Mouse (Mus musculus) intestine, embryonic 16.5 days (tissue): ENCODE measurements around the gene Parg. TPM values are rescaled to one million over a fixed set of nuclear protein-coding genes. Genes with fewer than 3 reads are reported as not detected.

ENCODE experiments used
- ATAC-seq: fragments of 200-750 bp; cut with Nextera tagmentation; 2 replicates; pipeline ENCODE4 v1.8.0; 2017; ENCODE audit warnings: moderate TSS enrichment, moderate library complexity
- H3K27ac ChIP-seq: fragments of 300-500 bp; sonication (generic); 2 replicates; pipeline ENCODE4 v1.5.1; 2014; ENCODE audit warnings: mild to moderate bottlenecking, low read length
- H3K27me3 ChIP-seq: fragments of 300-500 bp; sonication (generic); replicated peaks from 2 replicates; pipeline ENCODE4 v1.6.1; 2014; ENCODE audit warnings: low read length, control low read depth, mixed read lengths; ENCODE audit not compliant: control insufficient read depth, insufficient read depth
- H3K36me3 ChIP-seq: fragments of 300-500 bp; sonication (generic); 2 replicates; pipeline ENCODE4 v1.6.1; 2014; ENCODE audit warnings: low read length, control low read depth; ENCODE audit not compliant: control insufficient read depth, insufficient read depth
- H3K4me1 ChIP-seq: fragments of 300-500 bp; sonication (generic); 2 replicates; pipeline ENCODE4 v1.6.1; 2014; ENCODE audit warnings: low read length, control low read depth, mixed read lengths; ENCODE audit not compliant: control insufficient read depth, insufficient read depth
- H3K4me2 ChIP-seq: fragments of 300-500 bp; sonication (generic); 2 replicates; pipeline ENCODE4 v1.6.1; 2014; ENCODE audit warnings: low read depth, low read length, control low read depth
- H3K4me3 ChIP-seq: fragments of 300-500 bp; sonication (generic); 2 replicates; pipeline ENCODE4 v1.5.1; 2014; ENCODE audit warnings: mild to moderate bottlenecking, low read length
- H3K9ac ChIP-seq: fragments of 300-500 bp; sonication (generic); 2 replicates; pipeline ENCODE4 v1.6.1; 2014; ENCODE audit warnings: low read depth, low read length
- H3K9me3 ChIP-seq: fragments of 300-500 bp; sonication (generic); 2 replicates; pipeline ENCODE4 v1.6.1; 2016; ENCODE audit warnings: low read length, control low read depth; ENCODE audit not compliant: control insufficient read depth
- WGBS: fragments of 180-500 bp; shearing (Covaris S2); extraction: QIAGEN DNeasy Blood & Tissue Kit; methylation state at CpG from one replicate; pipeline ENCODE4 v1.1.7; 2014; 5-methylcytosine and 5-hydroxymethylcytosine counted together
- polyA plus RNA-seq: library from polyadenylated mRNA; unstranded; fragments of >200 nt; fragmentation: Nextera tagmentation; extraction: Ambion mirVana; gene quantifications from 2 replicates; pipeline ENCODE4 v1.2.1, GENCODE M21; 2015

The Parg gene
- polyA plus RNA-seq, 1 experiment from 2014 or later = 28.2 TPM

DNA sequence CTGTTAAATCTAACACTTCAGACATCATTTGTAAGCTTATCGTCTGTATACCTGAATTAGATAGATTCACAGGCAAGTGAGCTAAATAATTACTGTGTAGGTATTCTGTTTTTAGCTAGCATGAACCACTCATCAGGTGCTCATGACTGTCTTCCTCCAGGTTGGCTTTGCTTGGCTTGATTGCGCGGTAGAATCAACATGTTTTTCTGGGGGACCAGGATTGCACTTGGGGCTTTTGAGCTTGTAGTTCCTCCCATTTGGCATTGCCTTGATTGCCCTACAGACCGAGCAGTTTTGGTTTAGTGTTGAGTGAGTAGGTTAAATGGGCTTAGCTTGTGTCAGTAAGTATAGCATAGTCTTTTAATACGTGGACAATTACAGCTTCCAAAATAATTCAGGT, 39.5 kb upstream of the Parg start:
- H3K36me3 ChIP-seq = no peaks in the 10 kb centered on the region
- 84% methylated on average over 5 of the region's 5 CpGs for WGBS
- H3K4me3 ChIP-seq = peak overlapping the region; percentile 90
- H3K9ac ChIP-seq = peak overlapping the region; percentile 57
- H3K9me3 ChIP-seq = no peaks in the 10 kb centered on the region
- peak overlapping the region; percentile 13; the same call in 1 of the 2 replicates for H3K27ac ChIP-seq
- H3K4me1 ChIP-seq = peaks cover 19% of the 10 kb centered on the region
- ATAC-seq = no peak
- peak overlapping the region; percentile 51 for H3K4me2 ChIP-seq
- no peaks in the 10 kb centered on the region for H3K27me3 ChIP-seq

GRCm38 (mm10) chr14:32163203-32163888, 38.4 kb upstream of the Parg start:
- Histone ChIP-seq H3K27ac (peak overlapping the region; percentile 82), H3K9ac (peak overlapping the region; percentile 39; the same call in 1 of the 2 replicates), H3K36me3 (no peaks in the 10 kb centered on the region), H3K9me3 (no peaks in the 10 kb centered on the region), H3K4me3 (0 out of 2 replicates have a peak overlapping the region, but pooled peaks have one; percentile 3), H3K4me2 (peak overlapping the region; percentile 15; the same call in 1 of the 2 replicates), H3K4me1 (peaks cover 24% of the 10 kb centered on the region), H3K27me3 (no peaks in the 10 kb centered on the region)
- 76% methylated on average over 11 of the region's 11 CpGs for WGBS
- no peak for ATAC-seq

GRCm38 (mm10) chr14:32164173-32165051, 37.3 kb upstream of the Parg start:
- Histone ChIP-seq H3K9me3 (no peaks in the 10 kb centered on the region), H3K4me1 (peaks cover 29% of the 10 kb centered on the region), H3K4me2 (peak overlapping the region; percentile 69; the same call in 1 of the 2 replicates), H3K27ac (peak overlapping the region; percentile 82), H3K36me3 (no peaks in the 10 kb centered on the region), H3K9ac (peak overlapping the region; percentile 39; the same call in 1 of the 2 replicates), H3K4me3 (peak overlapping the region; percentile 3; the same call in 1 of the 2 replicates), H3K27me3 (no peaks in the 10 kb centered on the region)
- 52% methylated on average over 8 of the region's 8 CpGs for WGBS
- peak; percentile 54 for ATAC-seq

GRCm38 (mm10) chr14:32165278-32166061, 36.3 kb upstream of the Parg start:
- Histone ChIP-seq H3K27ac (peak overlapping the region; percentile 81), H3K4me1 (peaks cover 28% of the 10 kb centered on the region), H3K36me3 (no peaks in the 10 kb centered on the region; the same call in 1 of the 2 replicates), H3K4me2 (peak overlapping the region; percentile 69), H3K27me3 (no peaks in the 10 kb centered on the region), H3K4me3 (peak overlapping the region; percentile 46), H3K9ac (peak overlapping the region; percentile 62), H3K9me3 (no peaks in the 10 kb centered on the region)
- WGBS = under 1% methylated on average over 42 of the region's 42 CpGs
- ATAC-seq = peak; percentile 80

GRCm38 (mm10) chr14:32166062-32166441, 35.7 kb upstream of the Parg start:
- Histone ChIP-seq H3K4me2 (peak overlapping the region; percentile 69), H3K36me3 (peaks cover 3% of the 10 kb centered on the region; the same call in 1 of the 2 replicates), H3K4me1 (peaks cover 22% of the 10 kb centered on the region), H3K9ac (peak overlapping the region; percentile 47), H3K4me3 (peak overlapping the region; percentile 46), H3K27me3 (no peaks in the 10 kb centered on the region), H3K9me3 (no peaks in the 10 kb centered on the region), H3K27ac (no peak overlapping the region; the same call in 1 of the 2 replicates)
- WGBS = 55% methylated on average over 2 of the region's 2 CpGs
- ATAC-seq = no peak

- no peak for ATAC-seq
- Histone ChIP-seq H3K9ac (peak overlapping the region; percentile 47), H3K9me3 (no peaks in the 10 kb centered on the region), H3K4me3 (peak overlapping the region; percentile 46), H3K27ac (no peak overlapping the region), H3K4me2 (peak overlapping the region; percentile 69), H3K36me3 (peaks cover 3% of the 10 kb centered on the region; the same call in 1 of the 2 replicates), H3K27me3 (no peaks in the 10 kb centered on the region), H3K4me1 (peaks cover 21% of the 10 kb centered on the region)
- 50% methylated on average over 1 of the region's 1 CpGs for WGBS
These were observed 34.9 kb upstream of the Parg start for GRCm38 (mm10) chr14:32166840-32167239.

DNA sequence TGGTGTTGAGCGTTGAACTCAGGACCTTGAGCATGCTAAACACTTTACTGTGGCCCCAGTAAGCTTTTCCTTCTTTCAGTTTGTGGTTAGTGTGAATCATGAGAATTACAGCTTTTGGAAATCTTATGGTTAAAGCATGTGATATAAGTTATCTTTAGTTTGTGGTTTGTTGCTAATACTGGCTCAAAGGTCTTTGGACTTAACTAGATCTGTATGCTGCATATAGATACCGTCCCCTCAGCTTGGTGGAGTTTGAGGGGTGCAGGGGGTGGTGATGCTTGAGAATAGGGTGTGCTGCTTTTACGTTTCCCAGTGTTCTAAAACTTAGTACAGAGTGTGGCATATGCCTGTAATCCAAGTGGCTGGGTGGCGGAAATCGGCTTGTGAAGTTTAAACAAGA, 34.4 kb upstream of the Parg start:
- Histone ChIP-seq H3K4me1 (peaks cover 18% of the 10 kb centered on the region; the same call in 1 of the 2 replicates), H3K27ac (no peak overlapping the region), H3K9me3 (no peaks in the 10 kb centered on the region), H3K36me3 (peaks cover 3% of the 10 kb centered on the region; the same call in 1 of the 2 replicates), H3K4me3 (peak overlapping the region; percentile 46), H3K27me3 (no peaks in the 10 kb centered on the region), H3K9ac (no peak overlapping the region), H3K4me2 (peak overlapping the region; percentile 35)
- no peak for ATAC-seq
- WGBS = 69% methylated on average over 5 of the region's 5 CpGs

GRCm38 (mm10) chr14:32168653-32169231, 33.0 kb upstream of the Parg start:
- H3K36me3 ChIP-seq = peaks cover 5% of the 10 kb centered on the region
- 0 out of 2 replicates have a peak overlapping the region, but pooled peaks have one; percentile 19 for H3K27ac ChIP-seq
- H3K9me3 ChIP-seq = no peaks in the 10 kb centered on the region
- no peak for ATAC-seq
- peak overlapping the region; percentile 35 for H3K4me2 ChIP-seq
- no peaks in the 10 kb centered on the region for H3K27me3 ChIP-seq
- WGBS = 81% methylated on average over 3 of the region's 3 CpGs
- peaks cover 12% of the 10 kb centered on the region; the same call in 1 of the 2 replicates for H3K4me1 ChIP-seq
- peak overlapping the region; percentile 46 for H3K4me3 ChIP-seq
- peak overlapping the region; percentile 15; the same call in 1 of the 2 replicates for H3K9ac ChIP-seq
